Mouse (Mus musculus) cerebellum, adult 2 months (tissue): Measurements from ENCODE around the gene Ppm1h. TPM values are rescaled to one million over a fixed set of nuclear protein-coding genes. Genes with fewer than 3 reads are reported as not detected.

Experiments used
- DNase-seq, 2 experiments: peaks; one replicate each; pipeline ENCODE4 v3.0.0; 2021
- H3K27ac ChIP-seq: fragments of 200-500 bp; 2 replicates; pipeline ENCODE4 v1.5.1; 2012; ENCODE audit warnings: low read length, control low read depth, inconsistent platforms; ENCODE audit not compliant: insufficient read depth
- H3K27me3 ChIP-seq: fragments of 200-500 bp; 2 replicates; pipeline ENCODE4 v1.6.1; 2012; ENCODE audit warnings: inconsistent platforms, mild to moderate bottlenecking, low read length, moderate library complexity; ENCODE audit not compliant: control insufficient read depth, insufficient read depth
- H3K4me1 ChIP-seq: fragments of 200-500 bp; 2 replicates; pipeline ENCODE4 v1.6.1; 2011; ENCODE audit warnings: low read length; ENCODE audit not compliant: control insufficient read depth, insufficient read depth
- H3K4me3 ChIP-seq: fragments of 200-500 bp; replicated peaks from 2 replicates; pipeline ENCODE3; 2011; ENCODE audit warnings: mild to moderate bottlenecking, low read depth, low read length, control low read depth; ENCODE audit not compliant: insufficient read depth
- CTCF ChIP-seq: fragments of 200-500 bp; IDR thresholded peaks from 2 replicates; pipeline ENCODE4 v1.5.1; 2011; ENCODE audit warnings: low read depth, mild to moderate bottlenecking, control low read depth, low read length, moderate library complexity, borderline replicate concordance; ENCODE audit not compliant: insufficient read depth
- POLR2A ChIP-seq: fragments of 200-500 bp; IDR thresholded peaks from 2 replicates; pipeline ENCODE4 v1.6.1; 2011; ENCODE audit warnings: low read length, control low read depth, borderline replicate concordance; ENCODE audit not compliant: insufficient read depth
- WGBS: fragments of 180-500 bp; shearing (Covaris S2); methylation state at CpG from one replicate; pipeline ENCODE4 v1.1.7; 2018; 5-methylcytosine and 5-hydroxymethylcytosine counted together
- polyA plus RNA-seq: library from polyadenylated mRNA; depleted of rRNA; stranded (reverse); fragments of >200 nt; gene quantifications from 2 replicates; pipeline ENCODE4 v1.2.3, GENCODE M21; 2012

Ppm1h gene
- polyA plus RNA-seq, 1 experiment: 30.4 TPM

DNA sequence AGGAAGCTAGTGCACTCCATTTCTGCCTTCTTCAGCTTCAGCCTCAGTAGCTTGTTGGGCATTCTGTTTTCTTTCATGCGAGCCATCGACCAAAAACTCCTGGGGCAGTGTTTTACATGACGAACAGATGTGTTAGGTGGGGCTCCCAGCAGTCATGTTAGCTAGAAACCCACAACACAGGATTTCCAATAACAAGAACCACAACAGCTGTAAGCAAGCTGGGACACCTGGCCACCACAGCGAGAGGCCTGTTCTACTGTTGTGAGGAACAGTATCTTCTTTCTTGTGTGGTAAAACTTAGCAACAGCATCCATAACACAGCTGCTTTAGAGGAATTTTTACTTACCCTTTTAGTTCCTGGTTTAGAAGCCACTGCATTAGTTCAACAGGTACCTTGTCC, 79.8 kb downstream of the Ppm1h start:
- Histone ChIP-seq H3K27ac (no peak overlapping the region), H3K27me3 (no peaks in the 10 kb centered on the region), H3K4me3 (no peak overlapping the region), H3K4me1 (peaks cover 9% of the 10 kb centered on the region)
- TF ChIP-seq CTCF (no peak), POLR2A (no peak)
- 86% methylated on average over 4 of the region's 4 CpGs for WGBS
- DNase-seq: no peak

DNA sequence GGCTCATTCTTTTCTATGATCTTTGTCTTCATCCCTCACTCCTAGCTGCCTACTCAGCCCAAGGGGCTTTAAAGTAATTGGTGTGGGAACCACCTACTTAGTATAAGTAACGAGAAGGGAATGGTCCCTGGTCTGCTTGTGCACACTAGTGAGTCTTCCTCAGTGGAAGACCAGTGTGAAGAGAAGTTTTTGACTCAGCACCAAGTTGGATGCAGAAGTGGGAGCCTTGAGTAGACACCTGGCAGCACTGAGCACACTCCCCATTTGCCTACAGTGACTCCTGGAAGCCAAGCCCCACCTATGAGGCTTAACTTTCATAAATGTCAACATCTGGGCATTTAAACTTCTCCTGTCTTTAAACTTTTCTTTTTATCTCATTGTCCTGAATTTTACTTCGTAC, 81.2 kb downstream of the Ppm1h start:
- H3K4me3 ChIP-seq: no peak overlapping the region
- 97% methylated on average over 2 of the region's 2 CpGs for WGBS
- TF ChIP-seq CTCF: no peak
- TF ChIP-seq POLR2A: no peak

DNA sequence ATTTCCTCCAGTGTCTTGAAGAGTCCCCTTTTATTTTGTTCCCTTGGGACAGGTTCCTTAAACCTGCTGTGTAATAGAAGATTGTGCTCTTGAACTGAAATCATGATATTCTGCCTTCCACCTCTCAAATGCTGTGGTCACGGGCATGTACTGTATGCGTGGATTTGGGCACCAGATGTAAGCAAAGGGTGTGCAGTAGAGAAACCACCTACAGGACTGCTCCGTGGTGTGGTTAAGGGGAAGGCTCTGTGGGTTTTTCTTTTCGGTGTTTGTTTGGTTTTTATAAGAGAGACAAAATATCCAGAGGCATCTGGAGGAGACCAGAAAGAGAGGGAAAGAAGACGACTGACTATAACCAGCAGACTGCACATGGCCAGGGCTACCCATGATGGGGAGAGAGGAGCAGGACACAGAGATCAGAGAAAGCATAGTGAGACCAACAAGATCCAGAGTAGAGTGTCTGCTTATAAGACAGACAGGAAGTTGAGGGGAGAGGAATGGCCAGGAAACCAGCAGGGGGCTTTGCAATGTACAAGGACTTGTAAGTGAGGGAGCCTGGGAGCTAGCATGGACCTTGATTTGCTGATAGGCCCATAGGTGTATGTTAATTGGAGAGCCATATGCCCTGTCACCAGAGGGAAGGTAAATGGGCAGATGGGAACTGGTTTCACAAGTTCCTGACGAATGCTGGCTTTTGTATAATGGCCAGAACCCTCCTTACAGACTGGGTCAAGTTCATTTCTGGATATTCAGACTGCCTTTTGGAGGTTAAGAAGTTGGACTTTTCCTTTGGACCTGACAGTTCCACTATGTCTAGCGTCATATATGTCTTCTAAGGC, 82.1 kb downstream of the Ppm1h start:
- Histone ChIP-seq H3K27me3 (no peaks in the 10 kb centered on the region), H3K4me1 (peaks cover 6% of the 10 kb centered on the region), H3K27ac (no peak overlapping the region), H3K4me3 (no peak overlapping the region)
- peak in 1 of 2 experiments; percentile 34 for DNase-seq
- WGBS: 72% methylated on average over 7 of the region's 7 CpGs
- TF ChIP-seq CTCF (no peak), POLR2A (no peak)

More for the DNA sequence above, 81.2 kb downstream of the Ppm1h start:
- Histone ChIP-seq H3K4me1 (peaks cover 6% of the 10 kb centered on the region), H3K27me3 (no peaks in the 10 kb centered on the region), H3K27ac (no peak overlapping the region)
- no peak for DNase-seq

DNA sequence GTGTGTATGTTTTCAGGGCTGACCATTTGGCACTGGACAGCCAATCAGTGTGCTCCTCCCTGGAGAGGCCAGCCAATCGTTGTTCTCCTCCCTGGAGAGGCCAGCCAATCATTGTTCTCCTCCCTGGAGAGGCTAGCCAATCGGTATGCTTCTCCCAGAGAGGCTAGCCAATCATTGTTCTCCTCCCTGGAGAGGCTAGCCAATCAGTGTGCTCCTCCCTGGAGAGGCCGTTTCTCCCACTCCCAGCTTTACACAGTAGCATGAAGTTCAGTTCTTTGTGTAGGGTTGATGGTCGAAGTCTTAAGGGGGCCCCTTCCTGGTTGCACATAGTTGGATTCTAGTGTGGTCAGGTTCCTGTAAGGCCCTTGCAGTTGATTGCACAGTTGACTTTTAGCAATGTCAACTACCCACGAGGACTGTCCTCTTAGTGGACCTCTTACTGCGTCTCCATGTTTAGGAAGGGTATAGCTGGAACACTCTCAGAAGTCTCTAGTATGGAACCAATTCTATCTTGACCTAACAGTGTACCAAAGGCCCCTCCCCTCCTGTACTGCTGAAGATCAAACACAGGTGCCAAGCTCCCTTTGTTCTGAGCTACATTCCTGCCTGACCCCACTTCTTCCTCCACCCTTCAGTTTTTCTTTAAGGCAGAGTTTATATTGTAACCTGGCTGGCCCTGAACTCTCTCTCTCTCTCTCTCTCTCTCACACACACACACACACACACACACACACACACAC, 84.4 kb downstream of the Ppm1h start:
- TF ChIP-seq CTCF (no peak), POLR2A (no peak)
- no peak for DNase-seq
- Histone ChIP-seq H3K4me3 (no peak overlapping the region), H3K27me3 (no peaks in the 10 kb centered on the region), H3K4me1 (peaks cover 7% of the 10 kb centered on the region), H3K27ac (no peak overlapping the region)
- WGBS: 87% methylated on average over 6 of the region's 6 CpGs

DNA sequence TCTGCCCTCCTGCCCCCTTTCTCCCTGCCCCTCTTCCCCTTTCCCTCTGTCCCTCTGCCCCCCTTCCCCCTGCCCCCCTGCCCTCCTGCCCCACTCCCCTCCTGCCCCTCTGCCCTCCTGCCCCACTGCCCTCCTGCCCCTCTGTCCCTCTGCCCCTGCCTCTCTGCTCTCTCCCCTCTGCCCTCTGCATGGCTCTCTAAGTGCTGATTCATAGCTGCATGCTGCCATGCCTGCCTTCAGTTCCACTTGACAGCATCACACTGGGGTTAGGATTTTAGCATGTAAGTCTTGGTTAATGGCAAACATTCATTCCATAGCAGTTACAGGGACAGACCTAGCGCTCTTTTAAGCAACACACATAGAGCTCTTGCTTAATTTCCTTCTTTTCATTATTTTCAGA, 85.0 kb downstream of the Ppm1h start:
- DNase-seq: no peak
- Histone ChIP-seq H3K27ac (no peak overlapping the region), H3K4me3 (no peak overlapping the region), H3K4me1 (peaks cover 10% of the 10 kb centered on the region), H3K27me3 (no peaks in the 10 kb centered on the region)
- TF ChIP-seq POLR2A (no peak), CTCF (no peak)
- 96% methylated on average over 1 of the region's 1 CpGs for WGBS

DNA sequence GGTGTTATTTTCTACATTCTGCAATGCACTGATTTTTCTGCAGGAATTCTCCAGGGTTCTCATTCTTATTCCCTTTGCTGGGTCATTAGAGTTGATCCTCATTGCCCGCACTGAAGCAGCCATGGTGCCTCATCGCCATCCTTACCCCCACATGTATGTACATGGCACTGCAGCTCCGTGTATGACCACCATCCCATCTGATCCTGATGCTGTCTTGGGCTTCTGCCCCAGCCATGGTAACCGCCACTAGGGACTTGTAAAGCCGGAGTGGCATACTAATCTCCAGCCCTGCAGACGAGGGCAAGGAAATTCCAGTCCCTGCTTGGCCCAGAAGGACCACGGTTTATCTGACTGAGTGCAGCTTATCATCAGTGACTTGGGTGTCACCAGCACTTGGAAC, 86.1 kb downstream of the Ppm1h start:
- no peak for DNase-seq
- no peaks in the 10 kb centered on the region for H3K27me3 ChIP-seq
- TF ChIP-seq POLR2A: no peak
- no peak for TF ChIP-seq CTCF
- no peak overlapping the region for H3K4me3 ChIP-seq
- H3K4me1 ChIP-seq: peaks cover 10% of the 10 kb centered on the region
- H3K27ac ChIP-seq: no peak overlapping the region
- WGBS: 65% methylated on average over 7 of the region's 7 CpGs

DNA sequence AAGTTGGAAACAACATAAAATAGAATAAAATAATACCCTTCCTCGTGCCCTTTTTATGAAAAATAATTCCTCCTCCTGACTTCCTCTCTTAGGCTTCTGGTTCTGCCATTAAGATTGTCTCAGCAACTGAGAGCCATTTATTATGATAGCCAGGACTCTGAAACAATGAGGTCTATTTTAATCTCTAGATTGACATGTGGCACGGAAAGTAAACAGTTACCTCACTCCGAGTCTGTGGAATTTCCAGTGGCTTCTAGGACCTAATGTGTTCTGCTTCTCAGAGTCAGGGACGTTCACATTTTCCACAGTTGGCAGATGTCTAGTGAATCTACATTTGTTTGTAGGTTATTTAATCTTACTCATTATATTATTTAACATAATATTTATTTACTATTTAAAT, 87.0 kb downstream of the Ppm1h start:
- H3K27me3 ChIP-seq: no peaks in the 10 kb centered on the region
- 49% methylated on average over 4 of the region's 4 CpGs for WGBS
- no peak overlapping the region for H3K4me3 ChIP-seq
- peaks cover 8% of the 10 kb centered on the region for H3K4me1 ChIP-seq
- no peak for DNase-seq
- no peak overlapping the region for H3K27ac ChIP-seq
- TF ChIP-seq POLR2A: no peak
- no peak for TF ChIP-seq CTCF

DNA sequence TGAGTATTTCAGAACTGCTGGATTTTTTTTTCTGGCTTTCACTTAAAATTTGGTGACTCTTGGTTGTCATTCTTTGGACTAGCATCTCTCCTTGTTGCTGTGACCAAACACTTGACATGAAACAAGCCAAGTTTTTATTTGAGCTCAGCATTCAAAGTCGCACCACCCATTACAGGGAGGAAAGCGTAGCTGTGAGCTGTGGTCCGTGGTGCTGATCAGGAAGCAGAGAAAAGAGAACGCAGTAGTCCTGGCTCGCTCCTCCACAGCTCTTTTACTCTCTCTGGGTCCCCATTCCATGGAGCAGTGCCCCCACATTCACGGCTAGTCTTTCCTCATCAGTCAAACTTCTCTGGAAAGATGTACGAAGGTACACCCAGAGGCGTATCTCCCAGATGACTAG, 87.4 kb downstream of the Ppm1h start:
- DNase-seq: no peak
- Histone ChIP-seq H3K4me3 (no peak overlapping the region), H3K27ac (no peak overlapping the region), H3K27me3 (no peaks in the 10 kb centered on the region), H3K4me1 (peaks cover 6% of the 10 kb centered on the region)
- TF ChIP-seq CTCF (no peak), POLR2A (no peak)
- whole genome bisulfite sequencing: 83% methylated on average over 8 of the region's 8 CpGs
